Mouse (Mus musculus) midbrain, embryonic 14.5 days (tissue): ENCODE results near the gene Tspan9. TPM values are rescaled to one million over a fixed set of nuclear protein-coding genes. Genes with fewer than 3 reads are reported as not detected.

Experiments
- ATAC-seq: fragments of 200-750 bp; cut with Nextera tagmentation; 2 replicates; pipeline ENCODE4 v1.8.0; 2017; ENCODE audit warnings: moderate number of reproducible peaks, moderate library complexity; ENCODE audit not compliant: low FRiP score, low TSS enrichment
- DNase-seq: peaks from one replicate; pipeline ENCODE4 v3.0.0-alpha.2; 2015
- H3K27ac ChIP-seq: fragments of 300-500 bp; sonication (generic); replicated peaks from 2 replicates; pipeline ENCODE4 v1.5.1; 2014; ENCODE audit warnings: mild to moderate bottlenecking, low read depth, low read length, moderate library complexity
- H3K27me3 ChIP-seq: fragments of 300-500 bp; sonication (generic); 2 replicates; pipeline ENCODE4 v1.6.1; 2014; ENCODE audit warnings: low read length, control low read depth, mixed read lengths; ENCODE audit not compliant: control insufficient read depth, insufficient read depth
- H3K36me3 ChIP-seq: fragments of 300-500 bp; sonication (generic); 2 replicates; pipeline ENCODE4 v1.6.1; 2014; ENCODE audit warnings: low read length, control low read depth; ENCODE audit not compliant: control insufficient read depth, insufficient read depth
- H3K4me1 ChIP-seq: fragments of 300-500 bp; sonication (generic); 2 replicates; pipeline ENCODE4 v1.6.1; 2014; ENCODE audit warnings: mild to moderate bottlenecking, antibody characterized with exemption, low read length, control low read depth; ENCODE audit not compliant: control insufficient read depth, insufficient read depth
- H3K4me2 ChIP-seq: fragments of 300-500 bp; sonication (generic); 2 replicates; pipeline ENCODE4 v1.6.1; 2014; ENCODE audit warnings: mild to moderate bottlenecking, low read length, moderate library complexity
- H3K4me3 ChIP-seq: fragments of 300-500 bp; sonication (generic); replicated peaks from 2 replicates; pipeline ENCODE4 v1.5.1; 2014; ENCODE audit warnings: low read depth, low read length
- H3K9ac ChIP-seq: fragments of 300-500 bp; sonication (generic); replicated peaks from 2 replicates; pipeline ENCODE4 v1.6.1; 2014; ENCODE audit warnings: mild to moderate bottlenecking, low read length, moderate library complexity
- H3K9me3 ChIP-seq: fragments of 300-500 bp; sonication (generic); 2 replicates; pipeline ENCODE4 v1.6.1; 2016; ENCODE audit warnings: low read length, control low read depth, mixed read lengths; ENCODE audit not compliant: control insufficient read depth
- WGBS: fragments of 180-500 bp; shearing (Covaris S2); extraction: QIAGEN DNeasy Blood & Tissue Kit; methylation state at CpG from one replicate; pipeline ENCODE4 v1.1.7; 2014; 5-methylcytosine and 5-hydroxymethylcytosine counted together
- polyA plus RNA-seq: library from polyadenylated mRNA; unstranded; fragments of >200 nt; fragmentation: Nextera tagmentation; extraction: Ambion mirVana; gene quantifications from 2 replicates; pipeline ENCODE4 v1.2.1, GENCODE M21; 2014

The Tspan9 gene
- polyA plus RNA-seq, 1 experiment from 2014 or later, result 31.1 TPM

GRCm38 (mm10) chr6:127986357-127986756 is 157.0 kb downstream of the Tspan9 start:
- no peak for DNase-seq
- ATAC-seq, result no peak

DNA sequence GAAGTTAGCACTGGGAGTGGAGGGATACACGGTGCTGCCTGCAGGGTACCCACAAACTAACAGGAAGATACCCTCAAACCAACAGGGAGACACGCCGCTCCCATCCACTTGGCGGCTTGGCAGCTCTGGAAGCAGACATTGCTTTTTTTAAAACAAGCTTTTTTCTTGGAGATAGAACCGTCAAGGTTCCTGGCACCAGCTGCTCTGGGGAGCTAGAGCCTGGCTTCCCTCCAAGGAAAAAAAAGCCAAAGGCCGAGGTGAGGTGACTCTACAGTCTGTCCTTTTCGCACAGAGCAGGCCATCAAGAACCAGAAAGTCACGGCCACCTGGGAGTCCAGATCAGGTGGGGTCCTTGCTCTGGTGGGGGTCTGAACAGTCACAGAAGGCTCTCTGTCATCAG is 162.2 kb downstream of the Tspan9 start:
- Histone ChIP-seq H3K4me2 (no peak overlapping the region), H3K27ac (no peak overlapping the region), H3K36me3 (no peaks in the 10 kb centered on the region), H3K9me3 (no peaks in the 10 kb centered on the region), H3K9ac (no peak overlapping the region), H3K4me1 (0 out of 2 replicates have a peak, but pooled peaks cover 6% of the 10 kb centered on the region), H3K4me3 (no peak overlapping the region), H3K27me3 (no peaks in the 10 kb centered on the region)
- no peak for DNase-seq
- 51% methylated on average over 8 of the region's 8 CpGs for WGBS
- no peak for ATAC-seq

More at GRCm38 (mm10) chr6:127986357-127986756, 157.0 kb downstream of the Tspan9 start:
- no peaks in the 10 kb centered on the region for H3K4me1 ChIP-seq
- 63% methylated on average over 9 of the region's 9 CpGs for WGBS
- H3K4me2 ChIP-seq, result no peak overlapping the region
- H3K36me3 ChIP-seq, result no peaks in the 10 kb centered on the region
- no peaks in the 10 kb centered on the region for H3K9me3 ChIP-seq
- no peaks in the 10 kb centered on the region for H3K27me3 ChIP-seq
- H3K27ac ChIP-seq, result no peak overlapping the region
- H3K4me3 ChIP-seq, result no peak overlapping the region
- H3K9ac ChIP-seq, result no peak overlapping the region

GRCm38 (mm10) chr6:127980381-127981045 is 162.9 kb downstream of the Tspan9 start:
- DNase-seq (no peak), ATAC-seq (no peak)
- Histone ChIP-seq H3K4me1 (0 out of 2 replicates have a peak, but pooled peaks cover 6% of the 10 kb centered on the region), H3K27ac (no peak overlapping the region), H3K9ac (no peak overlapping the region), H3K9me3 (no peaks in the 10 kb centered on the region), H3K27me3 (no peaks in the 10 kb centered on the region), H3K4me3 (no peak overlapping the region), H3K36me3 (no peaks in the 10 kb centered on the region), H3K4me2 (no peak overlapping the region)
- WGBS, result 47% methylated on average over 11 of the region's 11 CpGs

GRCm38 (mm10) chr6:127979831-127980230 is 163.6 kb downstream of the Tspan9 start:
- DNase-seq, result no peak
- no peaks in the 10 kb centered on the region for H3K9me3 ChIP-seq
- no peak overlapping the region for H3K9ac ChIP-seq
- H3K4me1 ChIP-seq, result 0 out of 2 replicates have a peak, but pooled peaks cover 6% of the 10 kb centered on the region
- H3K27me3 ChIP-seq, result no peaks in the 10 kb centered on the region
- WGBS, result 96% methylated on average over 5 of the region's 5 CpGs
- ATAC-seq, result no peak
- H3K27ac ChIP-seq, result no peak overlapping the region
- no peaks in the 10 kb centered on the region for H3K36me3 ChIP-seq
- H3K4me2 ChIP-seq, result no peak overlapping the region
- no peak overlapping the region for H3K4me3 ChIP-seq

DNA sequence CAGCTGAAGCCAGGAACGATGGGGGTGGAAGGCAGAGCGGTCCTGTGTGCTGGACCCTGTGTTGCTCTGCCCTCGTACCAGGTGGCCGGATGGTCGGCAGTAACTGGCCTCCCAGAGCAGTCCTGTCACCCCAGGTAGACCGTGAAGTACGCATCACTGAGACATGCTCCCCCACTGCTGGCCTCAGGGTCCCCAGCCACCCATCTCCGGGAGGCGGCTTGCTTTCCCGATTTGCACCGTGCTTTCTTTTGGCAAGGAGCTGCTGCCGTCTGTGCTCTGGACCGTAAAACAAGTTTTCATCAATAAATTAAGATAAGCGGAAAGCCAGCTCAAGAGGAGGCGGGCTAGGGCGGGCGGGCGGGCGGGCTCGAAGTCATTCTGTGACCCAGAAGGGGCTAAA is 164.5 kb downstream of the Tspan9 start:
- Histone ChIP-seq H3K36me3 (no peaks in the 10 kb centered on the region), H3K9ac (no peak overlapping the region), H3K9me3 (no peaks in the 10 kb centered on the region), H3K27ac (no peak overlapping the region), H3K4me3 (no peak overlapping the region), H3K4me2 (no peak overlapping the region), H3K27me3 (no peaks in the 10 kb centered on the region), H3K4me1 (0 out of 2 replicates have a peak, but pooled peaks cover 6% of the 10 kb centered on the region)
- no peak for ATAC-seq
- WGBS, result 56% methylated on average over 20 of the region's 20 CpGs
- no peak for DNase-seq

DNA sequence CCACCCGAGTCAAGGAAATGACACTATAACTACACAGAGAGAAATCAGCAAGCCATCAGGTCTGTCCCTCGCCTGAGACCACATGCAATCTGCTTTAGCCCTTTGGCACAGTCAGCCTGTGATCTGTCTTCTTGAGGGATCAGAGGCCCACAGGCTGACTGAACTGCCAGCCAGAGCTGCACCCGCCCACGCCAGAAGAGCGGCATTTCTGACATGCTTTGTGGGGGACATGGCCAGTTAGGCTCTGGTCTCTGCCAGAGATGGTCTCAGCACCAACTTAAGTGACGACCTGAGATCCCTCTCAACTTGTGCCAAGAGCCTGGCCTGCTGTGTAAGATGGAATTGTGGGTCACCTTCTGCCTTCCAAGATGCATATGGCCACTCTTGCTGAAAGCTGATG is 166.7 kb downstream of the Tspan9 start:
- Histone ChIP-seq H3K9ac (no peak overlapping the region), H3K4me3 (no peak overlapping the region), H3K4me2 (no peak overlapping the region), H3K36me3 (no peaks in the 10 kb centered on the region), H3K27me3 (no peaks in the 10 kb centered on the region), H3K9me3 (no peaks in the 10 kb centered on the region), H3K27ac (no peak overlapping the region), H3K4me1 (peaks cover 12% of the 10 kb centered on the region; the same call in 1 of the 2 replicates)
- no peak for ATAC-seq
- no peak for DNase-seq
- 87% methylated on average over 6 of the region's 6 CpGs for WGBS

DNA sequence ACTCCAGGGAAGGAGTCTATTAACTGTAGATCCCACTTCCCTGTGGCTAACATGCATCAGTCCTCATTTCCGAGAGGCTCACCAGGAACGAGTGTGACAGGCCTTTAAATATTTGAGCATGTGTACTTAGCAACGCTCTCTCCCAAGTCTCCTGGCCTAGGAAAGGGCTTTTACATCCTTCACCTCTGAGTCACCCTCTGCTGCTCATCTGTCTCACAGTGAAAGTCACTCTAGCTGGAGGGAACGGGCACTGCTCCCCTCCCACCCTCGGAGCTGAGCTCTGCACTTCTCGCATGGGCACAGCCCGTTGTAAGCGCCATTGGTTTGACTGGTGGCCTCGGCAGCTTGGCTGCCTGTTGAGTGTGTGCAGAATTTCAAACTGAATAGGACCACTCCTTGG is 169.4 kb downstream of the Tspan9 start:
- ATAC-seq (no peak), DNase-seq (peak; percentile 49)
- no peak overlapping the region for H3K4me3 ChIP-seq
- no peak overlapping the region for H3K4me2 ChIP-seq
- no peaks in the 10 kb centered on the region for H3K36me3 ChIP-seq
- H3K4me1 ChIP-seq, result peaks cover 6% of the 10 kb centered on the region; the same call in 1 of the 2 replicates
- no peaks in the 10 kb centered on the region for H3K27me3 ChIP-seq
- no peak overlapping the region for H3K9ac ChIP-seq
- peak overlapping the region; percentile 32 for H3K27ac ChIP-seq
- WGBS, result 19% methylated on average over 9 of the region's 9 CpGs
- no peaks in the 10 kb centered on the region for H3K9me3 ChIP-seq

DNA sequence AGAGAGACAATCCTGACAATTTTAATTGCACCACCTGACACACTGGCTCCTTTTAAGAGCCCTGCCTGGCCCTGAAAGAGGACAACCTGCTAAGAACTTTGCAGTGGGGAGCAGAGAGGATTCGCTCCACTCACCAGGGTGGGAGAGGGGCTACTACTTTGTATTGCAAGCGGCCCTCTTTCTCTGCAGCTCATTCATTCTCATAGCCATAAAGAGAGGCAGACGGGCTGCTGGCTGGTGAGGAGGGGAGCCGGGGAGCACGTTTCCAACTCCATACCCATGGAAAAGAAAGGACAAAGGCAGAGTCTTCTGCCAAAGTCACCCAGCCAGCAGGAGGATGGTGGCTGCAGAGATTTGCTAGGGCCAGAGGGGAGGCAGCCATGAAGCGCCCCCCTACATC is 169.8 kb downstream of the Tspan9 start:
- Histone ChIP-seq H3K9me3 (no peaks in the 10 kb centered on the region), H3K27me3 (no peaks in the 10 kb centered on the region), H3K27ac (peak overlapping the region; percentile 32), H3K4me1 (peaks cover 6% of the 10 kb centered on the region; the same call in 1 of the 2 replicates), H3K36me3 (no peaks in the 10 kb centered on the region), H3K4me2 (no peak overlapping the region), H3K4me3 (no peak overlapping the region), H3K9ac (0 out of 2 replicates have a peak overlapping the region, but pooled peaks have one; percentile 7)
- ATAC-seq (no peak), DNase-seq (no peak)
- WGBS, result 20% methylated on average over 6 of the region's 6 CpGs

- Histone ChIP-seq H3K9me3 (no peaks in the 10 kb centered on the region), H3K4me2 (no peak overlapping the region), H3K9ac (no peak overlapping the region), H3K27me3 (no peaks in the 10 kb centered on the region), H3K4me1 (peaks cover 7% of the 10 kb centered on the region; the same call in 1 of the 2 replicates), H3K36me3 (no peaks in the 10 kb centered on the region), H3K4me3 (no peak overlapping the region), H3K27ac (no peak overlapping the region)
- WGBS, result 87% methylated on average over 5 of the region's 5 CpGs
- ATAC-seq, result no peak
- no peak for DNase-seq
Observed at GRCm38 (mm10) chr6:127971931-127972330, 171.5 kb downstream of the Tspan9 start.
